Mouse (Mus musculus) erythroblast, embryonic 14.5 days (primary cell): ENCODE measurements around the gene Tns3.

ENCODE experiments used
- GATA1 ChIP-seq: IDR thresholded peaks from 2 replicates; pipeline ENCODE4 v1.6.1; 2012; ENCODE audit warnings: low read length, inconsistent platforms, mixed read lengths
- TAL1 ChIP-seq: IDR thresholded peaks from 3 replicates; pipeline ENCODE4 v1.6.1; 2012; ENCODE audit warnings: low read length, inconsistent platforms, mixed read lengths

- no peak for TF ChIP-seq TAL1
- no peak for TF ChIP-seq GATA1
Observed at GRCm38 (mm10) chr11:8623852-8624178, 40.5 kb downstream of the Tns3 start.
